Mouse (Mus musculus) cerebellum, postnatal 10 days (tissue): ENCODE data around the gene Kif14.

Source experiments
- DNase-seq, 2 experiments: peaks; one replicate each; pipeline ENCODE4 v3.0.0; 2021; ENCODE audit warnings: mixed read lengths in 2 of 2

Kif14 gene

DNA sequence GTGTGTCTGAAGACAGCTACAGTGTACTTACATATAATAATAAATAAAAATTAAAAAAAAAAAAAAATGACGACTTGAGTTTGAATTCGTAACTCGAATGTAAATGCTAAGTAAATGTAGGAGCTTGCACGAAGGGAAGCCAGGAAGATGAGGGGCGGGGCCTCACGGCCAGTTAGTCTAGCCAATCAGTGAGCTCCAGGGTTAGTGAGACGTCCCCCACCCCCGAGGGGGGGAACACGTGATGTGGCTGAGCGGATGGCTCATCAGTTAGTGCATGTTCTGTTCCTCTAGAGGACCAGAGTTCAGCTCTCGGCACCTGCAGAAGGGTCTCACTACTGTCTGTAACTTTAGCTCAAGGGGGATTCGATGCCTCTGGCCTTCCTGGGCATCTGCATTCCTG, 91.3 kb downstream of the Kif14 start:
- no peak for DNase-seq

DNA sequence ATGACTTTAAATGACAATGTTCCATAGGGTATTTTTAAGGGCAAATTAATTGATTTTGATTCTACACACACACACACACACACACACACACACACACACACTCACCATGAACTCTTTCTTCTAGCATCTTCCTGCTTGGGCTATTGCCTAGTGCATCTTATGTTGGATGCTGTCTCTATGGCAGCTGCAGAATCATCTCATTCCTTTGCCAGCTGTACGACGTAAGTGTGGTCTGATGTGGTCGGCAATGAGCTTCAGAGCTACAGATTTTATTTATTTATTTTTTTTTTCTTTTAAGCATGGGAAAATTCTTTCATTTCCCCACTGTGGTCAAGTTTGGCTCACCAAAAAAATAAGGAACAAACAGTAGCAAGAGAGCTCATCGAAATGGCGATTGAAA, 92.6 kb downstream of the Kif14 start:
- DNase-seq = no peak

DNA sequence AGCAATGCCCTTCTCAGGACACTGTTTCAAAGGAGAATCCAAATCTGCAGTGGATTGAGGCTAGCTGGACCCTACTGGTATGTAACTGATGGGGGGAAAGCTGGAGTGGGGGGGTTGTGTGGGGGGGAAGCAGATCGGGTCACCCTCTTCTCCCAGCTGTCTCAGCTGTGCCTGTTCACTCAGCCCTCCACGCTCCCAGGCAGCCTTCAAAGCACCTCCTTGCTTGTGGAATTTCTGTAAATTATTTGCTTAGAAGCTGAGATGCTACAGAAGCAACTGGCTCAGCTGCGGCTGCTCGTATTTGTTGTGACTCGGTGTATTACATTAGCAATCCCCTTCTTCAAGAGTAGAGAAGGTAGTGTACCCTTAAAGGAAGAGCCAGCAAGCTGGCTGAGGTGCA, 93.1 kb downstream of the Kif14 start:
- DNase-seq = no peak

DNA sequence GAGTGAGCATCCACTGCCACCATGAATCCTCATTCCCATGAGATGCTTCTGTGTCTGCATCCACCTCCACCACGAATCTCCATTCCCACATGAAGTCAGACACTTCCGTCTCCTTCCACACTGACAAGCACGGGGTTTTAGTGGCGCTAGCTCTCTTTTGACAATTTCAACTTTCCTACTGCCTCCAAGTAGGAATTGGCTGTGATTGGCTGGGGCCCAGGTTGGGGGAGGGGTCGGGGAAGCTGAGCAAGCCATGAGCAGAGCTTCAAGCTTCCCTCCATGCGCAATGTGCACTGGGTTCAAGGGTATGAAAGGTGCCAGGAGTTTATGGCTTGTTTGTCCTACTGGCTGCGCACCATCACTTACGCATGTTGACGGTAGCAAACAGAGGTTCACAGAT, 93.6 kb downstream of the Kif14 start:
- DNase-seq = peak; percentile 55 to 63

DNA sequence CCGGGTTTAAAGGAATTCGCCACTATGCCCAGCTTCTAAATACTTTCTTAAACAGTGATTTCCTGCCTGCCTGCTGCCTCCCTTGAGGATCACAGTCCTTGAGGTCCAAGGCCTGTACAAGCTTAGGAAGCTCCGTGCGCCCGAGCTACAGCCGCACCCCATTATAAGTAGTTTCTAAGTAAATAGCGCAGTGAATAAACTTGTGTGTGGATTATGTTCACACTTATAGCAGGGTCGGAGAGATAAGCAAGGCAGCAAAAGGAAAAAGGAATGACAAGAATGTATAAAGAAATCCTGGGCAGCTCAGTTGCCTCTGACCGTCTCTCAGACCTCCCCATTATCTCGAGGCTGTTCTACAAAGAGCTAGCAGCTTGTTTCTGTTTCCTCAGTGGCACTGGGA, 95.7 kb downstream of the Kif14 start:
- DNase-seq = no peak

DNA sequence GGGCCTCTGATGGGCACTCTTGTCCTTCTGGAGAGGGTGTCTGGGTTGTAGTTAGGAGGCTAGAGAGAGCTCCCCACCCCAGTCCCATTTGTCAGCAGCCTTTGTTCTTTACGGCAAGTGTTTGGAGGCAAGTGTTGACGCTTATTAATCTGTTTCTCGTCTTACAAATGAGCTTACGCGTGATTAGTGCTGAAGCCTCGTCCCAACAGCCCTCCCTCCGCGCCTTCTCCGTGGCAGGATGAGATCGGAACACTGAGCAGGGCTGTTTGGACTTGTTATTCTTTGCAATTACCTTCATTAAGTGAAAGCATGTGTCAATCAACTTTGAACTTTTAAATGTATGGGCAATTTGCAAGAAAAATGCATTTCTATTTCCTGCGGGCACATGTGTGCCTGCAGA, 97.0 kb downstream of the Kif14 start:
- DNase-seq = no peak

DNA sequence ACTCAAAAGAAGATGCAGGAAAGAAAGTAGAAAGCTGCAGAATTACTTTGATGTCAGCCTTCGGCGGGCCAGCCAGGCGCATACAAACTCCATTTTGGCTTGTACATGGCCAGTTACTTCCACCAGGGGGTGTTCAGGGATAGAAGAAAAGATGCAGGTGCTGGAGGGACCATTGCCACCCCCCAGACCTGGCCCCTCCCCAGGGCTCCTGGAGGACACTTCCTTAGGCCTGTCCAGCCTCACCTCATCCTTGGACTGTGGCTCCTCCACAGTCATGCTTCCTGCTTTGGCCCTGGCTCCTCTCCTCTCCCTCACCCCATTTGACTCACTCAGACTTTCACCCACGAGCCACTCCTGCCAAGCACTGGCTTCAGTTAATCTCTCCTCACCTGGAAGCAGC, 98.8 kb downstream of the Kif14 start:
- no peak for DNase-seq

DNA sequence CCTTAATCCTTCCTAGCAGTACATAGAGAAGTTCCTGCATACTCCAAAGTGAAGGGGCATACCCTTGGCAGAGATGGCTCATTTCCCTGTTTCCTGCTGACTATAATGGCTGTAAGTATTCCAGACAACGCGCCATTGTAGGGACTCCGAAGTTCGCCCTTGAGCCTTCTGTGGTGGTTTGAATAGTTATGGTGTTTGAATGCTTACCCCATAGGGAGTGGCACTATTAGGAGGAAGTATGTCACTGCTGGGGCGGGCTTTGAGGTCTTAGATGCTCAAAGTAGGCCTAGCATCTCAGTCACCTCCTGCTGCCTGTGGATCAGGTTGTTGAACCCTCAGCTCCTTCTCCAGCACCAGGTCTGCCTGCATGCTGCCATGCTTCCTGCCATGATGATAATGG, 100.2 kb downstream of the Kif14 start:
- DNase-seq = no peak

DNA sequence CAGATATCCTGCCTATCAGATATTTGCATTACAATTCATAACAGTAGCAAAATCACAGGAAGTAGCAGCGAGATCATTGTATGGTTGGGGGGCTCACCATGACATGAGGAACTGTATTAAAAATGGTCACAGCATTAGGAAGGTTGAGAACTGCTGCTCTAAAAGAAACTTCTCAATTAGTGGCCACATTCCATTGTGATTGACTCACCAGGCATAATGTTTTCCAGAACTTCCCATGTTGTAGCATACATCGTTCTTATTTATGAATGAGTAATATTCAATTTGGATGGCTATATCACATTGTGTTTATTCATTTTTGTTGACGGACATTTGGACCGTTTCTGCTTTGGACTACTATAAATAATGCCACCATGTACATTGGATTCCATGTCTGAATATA, 101.5 kb downstream of the Kif14 start:
- DNase-seq = no peak

DNA sequence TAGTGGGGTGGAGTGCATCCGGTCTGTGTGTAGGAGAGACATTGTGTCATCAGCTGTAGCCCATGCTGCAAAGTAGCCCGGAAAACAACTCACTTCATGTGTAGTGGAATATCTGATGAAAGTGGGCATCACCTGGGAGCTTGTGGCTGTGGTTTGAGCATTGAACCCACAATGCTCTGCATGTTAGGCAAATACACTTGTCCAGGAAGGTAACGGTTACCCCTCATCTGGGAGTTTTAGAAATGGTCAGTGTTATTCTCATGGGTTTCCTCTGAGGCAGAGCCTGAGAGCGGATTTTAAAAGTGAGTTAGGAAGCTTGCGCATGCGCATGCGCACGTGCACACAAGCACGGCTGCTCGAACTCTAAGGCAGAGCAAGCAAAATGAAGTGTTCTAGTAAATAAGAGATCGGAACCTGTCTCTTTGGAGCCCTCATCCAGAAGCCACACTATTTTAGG, 102.6 kb downstream of the Kif14 start:
- DNase-seq = no peak

DNA sequence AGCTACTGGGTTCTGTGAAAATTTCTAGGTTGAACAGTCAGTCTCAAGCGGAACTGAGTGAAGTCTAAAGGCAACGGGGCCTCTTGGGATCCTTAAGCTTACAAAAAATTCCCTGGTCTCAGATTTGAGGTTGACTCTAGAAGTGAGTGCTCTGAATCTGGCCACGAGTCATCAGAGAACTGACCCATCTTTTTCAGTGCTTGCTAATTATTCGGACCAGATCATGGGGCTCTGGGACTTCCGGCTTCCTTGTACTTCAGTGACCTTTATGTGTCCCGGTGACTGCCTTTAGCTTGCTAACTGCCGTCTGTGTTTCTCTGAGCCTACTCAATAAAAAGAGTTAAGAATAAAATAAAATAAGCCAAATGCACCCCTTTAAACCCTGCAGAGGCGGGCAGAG, 103.1 kb downstream of the Kif14 start:
- no peak for DNase-seq

DNA sequence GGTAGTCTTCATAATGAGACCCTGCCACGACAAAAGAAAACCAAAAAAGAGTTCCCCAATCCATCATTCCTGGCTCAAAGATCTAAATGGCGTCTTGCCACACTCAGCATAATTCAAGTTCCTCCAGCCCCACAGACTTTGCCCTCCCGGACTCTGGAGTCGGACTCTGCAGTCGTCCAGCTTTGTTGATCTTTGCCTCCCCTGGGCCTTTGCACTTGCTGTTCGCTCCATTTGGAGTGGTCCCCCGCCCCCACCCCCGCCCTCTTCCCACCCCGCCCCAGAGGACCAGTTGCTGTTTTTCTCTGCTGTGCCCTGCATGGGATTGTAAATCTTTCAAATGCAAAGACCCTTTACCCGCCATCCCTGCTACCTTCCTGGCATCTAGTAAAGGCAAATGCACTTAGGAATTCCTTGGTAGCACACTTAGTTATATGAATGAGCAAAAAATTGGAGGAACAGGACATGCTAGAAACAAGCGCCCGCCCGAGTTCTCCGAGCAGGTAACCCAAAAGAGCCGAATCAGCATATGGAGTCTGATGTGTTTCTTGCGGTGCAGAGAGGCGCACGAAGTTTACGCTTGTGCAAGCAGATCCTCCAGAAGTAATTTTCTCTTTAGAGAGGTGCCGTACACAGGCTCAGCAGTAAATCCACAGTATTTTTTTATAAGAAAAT, 103.6 kb downstream of the Kif14 start:
- DNase-seq = no peak

DNA sequence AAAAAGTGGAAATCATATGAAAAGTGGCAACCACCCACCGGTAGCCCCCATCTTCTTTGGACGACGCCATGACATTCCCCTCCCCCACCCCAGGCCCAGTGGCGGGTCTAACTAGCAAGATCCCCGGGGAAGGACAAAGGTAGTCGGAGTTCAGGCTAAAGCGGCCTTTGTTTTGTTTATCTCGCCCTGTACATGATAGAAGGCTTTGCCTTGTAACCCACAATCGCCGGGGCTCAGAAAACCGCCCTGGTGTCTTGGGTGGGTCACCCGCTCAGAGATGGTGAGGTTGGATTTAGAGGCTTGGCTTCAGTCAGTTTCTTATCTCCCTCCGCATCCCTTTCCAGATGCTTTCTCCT, 104.1 kb downstream of the Kif14 start:
- DNase-seq = no peak

DNA sequence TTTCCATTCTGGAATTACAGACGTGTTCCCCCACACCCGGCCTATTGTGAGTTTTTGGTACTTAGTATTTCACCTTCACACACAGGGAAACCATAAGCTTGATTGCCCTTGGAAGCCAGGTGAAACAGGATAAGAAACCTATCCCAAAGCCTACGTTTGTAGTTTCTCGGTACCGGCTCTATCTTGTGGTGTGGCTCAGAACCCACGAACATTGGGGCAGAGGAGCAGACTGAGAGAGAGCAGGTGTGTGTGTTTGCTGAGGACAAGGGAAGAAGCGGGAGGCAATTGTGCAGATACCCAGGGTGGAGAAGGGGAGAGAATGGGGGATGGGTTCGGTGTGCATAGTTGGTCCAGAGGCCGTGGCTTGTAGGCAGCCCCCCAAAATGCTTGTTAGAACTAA, 104.8 kb downstream of the Kif14 start:
- no peak for DNase-seq

DNA sequence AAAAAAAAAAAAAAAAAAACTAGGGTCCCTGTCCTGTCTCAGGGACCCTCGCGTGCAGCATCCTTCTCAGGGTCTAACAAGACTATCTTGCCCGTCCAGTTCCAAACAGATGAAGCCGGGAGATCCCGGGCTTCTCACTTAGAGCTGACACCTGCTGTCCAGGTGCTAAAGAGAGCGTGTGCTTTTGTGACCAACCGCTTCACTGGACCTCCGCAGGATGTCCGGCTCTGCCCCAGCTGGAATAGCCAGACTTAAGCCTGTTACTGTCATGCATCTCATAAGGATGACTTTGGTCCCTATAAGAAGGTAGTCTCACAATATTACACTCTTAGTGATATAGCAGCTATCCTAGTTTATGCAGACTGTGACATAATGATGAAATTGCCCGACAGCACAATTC, 105.4 kb downstream of the Kif14 start:
- no peak for DNase-seq

DNA sequence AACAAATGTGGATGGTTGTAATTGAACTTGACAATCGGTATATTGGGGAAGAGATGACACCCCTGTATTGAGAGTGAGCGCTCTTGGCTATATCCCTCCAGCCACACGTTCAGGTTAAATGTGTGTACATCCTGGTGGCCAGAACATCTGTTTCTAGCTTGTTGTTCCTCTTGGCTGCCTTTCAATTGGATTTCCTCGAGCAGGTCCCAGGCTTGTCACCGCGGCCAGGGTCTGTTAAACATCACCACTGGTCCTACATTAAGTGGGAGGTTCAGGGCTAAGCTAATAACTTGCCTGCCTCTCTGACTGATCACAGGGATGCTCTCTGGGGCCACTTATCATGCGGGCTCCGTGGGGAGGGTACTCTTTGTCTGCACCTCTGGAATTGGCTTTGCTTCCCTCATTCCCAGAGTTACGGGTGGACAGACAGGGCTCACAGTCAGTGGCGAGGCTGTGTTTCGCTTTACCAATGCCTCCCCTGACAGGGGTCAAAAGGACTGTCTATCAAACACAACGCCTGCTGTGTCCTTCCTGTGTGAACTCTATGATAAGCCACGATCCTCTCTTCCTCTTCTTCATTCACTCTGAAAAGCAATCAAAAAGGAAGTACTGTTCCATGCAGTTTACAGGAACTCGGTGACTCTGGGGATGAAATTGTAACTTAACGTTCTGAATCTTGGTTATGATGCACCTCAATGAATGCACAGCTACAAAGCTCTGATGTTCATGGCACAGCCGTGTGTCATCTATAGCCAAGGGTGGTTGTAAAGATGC, 111.9 kb downstream of the Kif14 start:
- no peak for DNase-seq

DNA sequence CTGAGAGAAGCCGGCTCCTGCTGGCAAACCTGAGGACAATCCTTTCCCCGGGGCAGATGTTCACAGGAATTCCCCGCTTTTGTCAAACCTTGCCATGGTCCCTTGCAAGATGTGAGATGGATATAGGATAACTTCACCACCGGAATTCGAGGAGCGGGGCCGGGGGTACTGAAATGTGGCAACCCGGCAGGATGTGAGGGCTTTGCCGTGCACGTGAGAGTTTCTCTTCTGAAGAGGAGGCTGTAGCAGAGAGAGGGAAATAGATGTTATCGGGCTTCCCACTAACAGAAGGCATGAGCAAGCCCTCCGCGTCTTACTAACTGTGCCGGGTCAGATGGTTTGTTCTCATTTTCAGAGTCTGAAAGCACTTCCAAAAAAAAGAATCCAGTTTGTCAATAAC, 113.2 kb downstream of the Kif14 start:
- no peak for DNase-seq

DNA sequence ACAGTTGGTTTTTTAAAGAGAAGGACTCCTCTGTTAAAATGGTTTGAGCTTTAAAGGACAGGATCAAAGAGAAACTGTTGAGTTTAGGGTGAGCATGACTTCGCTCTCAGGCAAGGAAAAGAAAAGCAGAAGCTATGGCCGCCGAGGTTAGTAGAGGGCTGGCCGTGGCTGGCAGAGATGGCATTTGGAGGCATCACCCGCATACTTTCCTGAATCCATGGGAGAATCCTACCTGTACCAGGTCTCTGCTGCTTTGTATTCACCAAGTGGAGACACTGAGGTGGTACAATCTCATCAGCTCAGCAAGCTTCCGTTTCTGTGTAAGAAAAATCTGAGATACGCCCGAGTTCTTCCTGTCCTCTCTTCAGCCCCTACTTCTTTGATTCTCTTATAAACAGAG, 114.1 kb downstream of the Kif14 start:
- DNase-seq = no peak
